Mouse (Mus musculus): Measurements from ENCODE around the gene Plbd1. TPM values are rescaled to one million over a fixed set of nuclear protein-coding genes. Genes with fewer than 3 reads are reported as not detected.

Gene Plbd1
- polyA plus RNA-seq, 2 experiments from 2014 or later, result 1.2 to 1.4 TPM

Other genes starting within 250 kb of the Plbd1 start
- 1 to 10 TPM; 1.1 to 1.7 TPM for gene E330021D16Rik, start 246.4 kb downstream of the Plbd1 start, polyA plus RNA-seq (2017; shearing (Covaris generic))
- 100 to 1,000 TPM in 1 of 2 experiments, 10 to 100 TPM in 1; 96.5 to 115 TPM for gene Atf7ip, start 155.8 kb downstream of the Plbd1 start, polyA plus RNA-seq (2017; shearing (Covaris generic))
- not detected for gene Gucy2c, start 119.8 kb upstream of the Plbd1 start, polyA plus RNA-seq (2017; shearing (Covaris generic))
- gene Hist4h4, start 142.5 kb upstream of the Plbd1 start, polyA plus RNA-seq (2017; shearing (Covaris generic)), result 1 to 10 TPM; 1.0 to 1.7 TPM
- 10 to 100 TPM; 73.4 to 92.2 TPM for gene H2afj, start 146.3 kb upstream of the Plbd1 start, polyA plus RNA-seq (2017; shearing (Covaris generic))
- gene BC049715, start 165.7 kb upstream of the Plbd1 start, polyA plus RNA-seq (2017; shearing (Covaris generic)), result 1 to 10 TPM; 2.1 to 5.2 TPM
- gene Wbp11, start 166.3 kb upstream of the Plbd1 start, polyA plus RNA-seq (2017; shearing (Covaris generic)), result 10 to 100 TPM; 58.3 to 63.6 TPM
- not detected for gene Smco3, start 173.5 kb upstream of the Plbd1 start, polyA plus RNA-seq (2017; shearing (Covaris generic))
- gene Art4, start 195.8 kb upstream of the Plbd1 start, polyA plus RNA-seq (2017; shearing (Covaris generic)), result 1 to 10 TPM; 3.7 to 5.7 TPM
- not detected for gene Mgp, start 213.9 kb upstream of the Plbd1 start, polyA plus RNA-seq (2017; shearing (Covaris generic))

All from CD4-positive, CD25-positive, alpha-beta regulatory T cell, adult 4 months (primary cell).